Mouse (Mus musculus) adrenal gland, postnatal 25 days (tissue): ENCODE data around the gene Maml3. TPM values are rescaled to one million over a fixed set of nuclear protein-coding genes. Genes with fewer than 3 reads are reported as not detected.

Source experiments
- DNase-seq: peaks from one replicate; pipeline ENCODE4 v3.0.0; 2021; ENCODE audit warnings: mixed read lengths
- total RNA-seq: library from RNA; stranded (reverse); gene quantifications from 2 replicates; pipeline ENCODE4 v1.2.3, GENCODE M21; 2021

The Maml3 gene
- total RNA-seq, 1 experiment from 2014 or later = 11.8 TPM

- no peak for DNase-seq
Measured at GRCm38 (mm10) chr3:52090230-52090873, 14.5 kb downstream of the Maml3 start.

- peak; percentile 99 for DNase-seq
Measured at GRCm38 (mm10) chr3:52088458-52089341, 16.2 kb downstream of the Maml3 start.

GRCm38 (mm10) chr3:52087636-52088280 lies 17.1 kb downstream of the Maml3 start:
- no peak for DNase-seq

- DNase-seq = no peak
Measured at GRCm38 (mm10) chr3:52078763-52079162, 26.1 kb downstream of the Maml3 start.

GRCm38 (mm10) chr3:52073959-52074358 lies 30.9 kb downstream of the Maml3 start:
- no peak for DNase-seq

GRCm38 (mm10) chr3:52071996-52072395 lies 32.9 kb downstream of the Maml3 start:
- no peak for DNase-seq

- no peak for DNase-seq
Measured at GRCm38 (mm10) chr3:52070163-52070478, 34.8 kb downstream of the Maml3 start.

GRCm38 (mm10) chr3:52069304-52070162 lies 35.3 kb downstream of the Maml3 start:
- DNase-seq = peak; percentile 69

- DNase-seq = no peak
Measured at GRCm38 (mm10) chr3:52068885-52069284, 36.0 kb downstream of the Maml3 start.

- no peak for DNase-seq
Measured at GRCm38 (mm10) chr3:52067181-52067580, 37.7 kb downstream of the Maml3 start.

GRCm38 (mm10) chr3:52066142-52066541 lies 38.7 kb downstream of the Maml3 start:
- DNase-seq = no peak

- no peak for DNase-seq
Measured at GRCm38 (mm10) chr3:52063261-52063655, 41.6 kb downstream of the Maml3 start.

- no peak for DNase-seq
Measured at GRCm38 (mm10) chr3:52062389-52063260, 42.3 kb downstream of the Maml3 start.

- DNase-seq = no peak
Measured at GRCm38 (mm10) chr3:52061472-52062388, 43.1 kb downstream of the Maml3 start.

- no peak for DNase-seq
Measured at GRCm38 (mm10) chr3:52060886-52061285, 44.0 kb downstream of the Maml3 start.

GRCm38 (mm10) chr3:52051801-52052200 lies 53.1 kb downstream of the Maml3 start:
- DNase-seq = no peak

GRCm38 (mm10) chr3:52048082-52048481 lies 56.8 kb downstream of the Maml3 start:
- no peak for DNase-seq

GRCm38 (mm10) chr3:52047537-52047936 lies 57.3 kb downstream of the Maml3 start:
- no peak for DNase-seq

- DNase-seq = peak; percentile 95
Measured at GRCm38 (mm10) chr3:52046895-52047372, 57.9 kb downstream of the Maml3 start.
